Mouse (Mus musculus): ENCODE data around the gene Gla. TPM values are rescaled to one million over a fixed set of nuclear protein-coding genes. Genes with fewer than 3 reads are reported as not detected.

Gla gene
- 0.05 and 0.08 TPM in 2 replicates for polyA plus RNA-seq (2012)

GRCm38 (mm10) chrX:134600659-134601379 lies at the start of gene Gla, which contains the start of gene Hnrnph2:
TSS of gene Gla (minus strand) at chrX:134601125.
TSS of gene Hnrnph2 (plus strand) at chrX:134601179.
- TF ChIP-seq GATA1 (IDR thresholded peaks at IDR 0.05; ENCODE audit: low read length), result peak; percentile 40
- no peak for TF ChIP-seq TAL1 (IDR thresholded peaks at IDR 0.05; ENCODE audit: low read length)
- peaks cover 23% of the 10 kb centered on the region for H3K4me1 ChIP-seq (ENCODE audit: control insufficient read depth)
- peak within 1 kb of the TSS; percentile 81 for H3K4me3 ChIP-seq (replicated peaks)
- H3K27me3 ChIP-seq (ENCODE audit: control insufficient read depth), result 0 out of 2 replicates have a peak, but pooled peaks cover 2% of the 10 kb centered on the region
- peaks cover 23% of the 10 kb centered on the region for H3K36me3 ChIP-seq (ENCODE audit: control insufficient read depth)
- 0 out of 2 replicates have a peak, but pooled peaks cover 2% of the 10 kb centered on the region for H3K9me3 ChIP-seq (ENCODE audit: control insufficient read depth, low read length)

DNA sequence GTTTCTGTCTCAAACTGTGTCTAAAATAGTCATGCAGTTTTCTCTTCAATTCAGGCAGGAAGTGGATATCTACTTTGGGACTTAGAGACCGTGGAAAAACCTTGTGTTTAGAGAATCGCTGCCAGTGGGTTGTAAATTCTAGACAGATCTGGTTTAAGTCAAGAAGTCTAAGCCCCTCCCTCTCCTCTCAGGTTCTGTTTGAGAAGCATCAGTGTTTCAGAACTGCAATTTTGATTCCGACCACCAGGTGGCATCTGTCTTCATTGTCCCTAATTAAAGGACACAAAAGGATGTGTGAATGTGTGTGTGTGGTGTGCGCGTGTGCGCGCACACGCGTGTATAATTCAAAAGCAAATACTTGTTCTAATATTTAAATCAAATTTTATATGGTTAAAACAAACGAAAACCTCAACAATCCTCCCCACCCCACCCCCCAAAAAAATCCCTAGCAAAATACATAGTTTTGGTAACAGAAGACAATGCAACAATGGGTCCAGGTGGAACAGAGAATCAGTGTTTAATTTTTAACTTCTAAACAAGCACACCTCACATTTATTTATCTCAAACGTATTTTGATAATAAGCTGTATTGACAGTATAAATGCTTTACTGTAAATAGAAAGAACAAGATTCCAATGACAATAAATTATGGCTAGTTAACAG lies 47.2 kb upstream of the Gla start:
- Histone ChIP-seq H3K27me3 (ENCODE audit: control insufficient read depth) (no peaks in the 10 kb centered on the region), H3K36me3 (ENCODE audit: control insufficient read depth) (no peaks in the 10 kb centered on the region), H3K4me1 (ENCODE audit: control insufficient read depth) (no peaks in the 10 kb centered on the region), H3K9me3 (ENCODE audit: control insufficient read depth, low read length) (no peaks in the 10 kb centered on the region), H3K4me3 (replicated peaks) (no peak overlapping the region)
- no peak for TF ChIP-seq TAL1 (IDR thresholded peaks at IDR 0.05; ENCODE audit: low read length)
- TF ChIP-seq GATA1 (IDR thresholded peaks at IDR 0.05; ENCODE audit: low read length), result no peak

GRCm38 (mm10) chrX:134647421-134647820 lies 46.5 kb upstream of the Gla start:
- Histone ChIP-seq H3K36me3 (ENCODE audit: control insufficient read depth) (no peaks in the 10 kb centered on the region), H3K4me1 (ENCODE audit: control insufficient read depth) (no peaks in the 10 kb centered on the region), H3K9me3 (ENCODE audit: control insufficient read depth, low read length) (no peaks in the 10 kb centered on the region), H3K4me3 (replicated peaks) (no peak overlapping the region), H3K27me3 (ENCODE audit: control insufficient read depth) (no peaks in the 10 kb centered on the region)
- no peak for TF ChIP-seq TAL1 (IDR thresholded peaks at IDR 0.05; ENCODE audit: low read length)

GRCm38 (mm10) chrX:134646338-134646737 lies 45.4 kb upstream of the Gla start:
- H3K4me1 ChIP-seq (ENCODE audit: control insufficient read depth), result no peaks in the 10 kb centered on the region
- no peak for TF ChIP-seq TAL1 (IDR thresholded peaks at IDR 0.05; ENCODE audit: low read length)
- no peak for TF ChIP-seq GATA1 (IDR thresholded peaks at IDR 0.05; ENCODE audit: low read length)
- no peaks in the 10 kb centered on the region for H3K27me3 ChIP-seq (ENCODE audit: control insufficient read depth)
- H3K4me3 ChIP-seq (replicated peaks), result no peak overlapping the region
- no peaks in the 10 kb centered on the region for H3K36me3 ChIP-seq (ENCODE audit: control insufficient read depth)
- no peaks in the 10 kb centered on the region for H3K9me3 ChIP-seq (ENCODE audit: control insufficient read depth, low read length)

DNA sequence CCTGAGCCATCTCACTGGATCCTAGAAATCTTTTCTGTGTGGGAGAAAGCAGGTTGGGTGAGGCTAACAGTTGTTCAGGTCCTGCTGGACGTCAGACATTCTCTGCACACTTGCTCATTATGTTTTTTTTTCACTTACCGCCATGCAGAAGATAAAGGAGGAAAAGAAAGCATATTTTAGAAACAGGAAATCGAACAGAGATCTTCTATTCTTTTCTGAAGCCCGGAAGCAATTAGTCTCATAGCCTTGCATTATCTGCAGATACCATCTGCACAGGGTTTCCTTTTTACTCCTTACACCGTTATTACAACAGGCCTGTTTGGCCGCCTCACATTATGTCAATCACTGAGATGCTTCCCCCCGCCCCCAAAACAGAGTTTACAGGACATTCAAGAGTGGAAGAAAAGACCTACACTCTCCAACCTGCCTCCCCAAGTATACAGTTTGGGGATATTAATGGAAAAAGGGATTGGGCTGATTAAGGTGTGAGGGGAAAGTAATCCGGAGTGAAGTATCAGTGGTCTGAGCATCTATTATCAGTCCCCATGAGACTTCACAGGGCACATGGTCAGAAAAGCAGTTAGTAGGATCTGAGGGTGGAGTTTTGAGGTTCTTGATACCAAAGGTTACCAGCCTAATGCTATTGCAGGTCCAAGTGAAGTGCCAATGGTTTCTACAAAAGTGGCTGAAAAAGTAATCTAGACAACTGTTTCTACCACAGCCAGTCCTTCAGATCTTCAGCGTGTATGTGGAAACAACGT lies 40.3 kb upstream of the Gla start:
- no peaks in the 10 kb centered on the region for H3K9me3 ChIP-seq (ENCODE audit: control insufficient read depth, low read length)
- no peaks in the 10 kb centered on the region for H3K36me3 ChIP-seq (ENCODE audit: control insufficient read depth)
- no peaks in the 10 kb centered on the region for H3K4me1 ChIP-seq (ENCODE audit: control insufficient read depth)
- no peak for TF ChIP-seq GATA1 (IDR thresholded peaks at IDR 0.05; ENCODE audit: low read length)
- no peak for TF ChIP-seq TAL1 (IDR thresholded peaks at IDR 0.05; ENCODE audit: low read length)
- no peaks in the 10 kb centered on the region for H3K27me3 ChIP-seq (ENCODE audit: control insufficient read depth)
- no peak overlapping the region for H3K4me3 ChIP-seq (replicated peaks)

- Histone ChIP-seq H3K9me3 (ENCODE audit: control insufficient read depth, low read length) (no peaks in the 10 kb centered on the region), H3K4me3 (replicated peaks) (no peak overlapping the region), H3K4me1 (ENCODE audit: control insufficient read depth) (no peaks in the 10 kb centered on the region), H3K36me3 (ENCODE audit: control insufficient read depth) (no peaks in the 10 kb centered on the region), H3K27me3 (ENCODE audit: control insufficient read depth) (no peaks in the 10 kb centered on the region)
- TF ChIP-seq TAL1 (IDR thresholded peaks at IDR 0.05; ENCODE audit: low read length), result no peak
- TF ChIP-seq GATA1 (IDR thresholded peaks at IDR 0.05; ENCODE audit: low read length), result no peak
Observed at GRCm38 (mm10) chrX:134635860-134636259, 34.9 kb upstream of the Gla start.

DNA sequence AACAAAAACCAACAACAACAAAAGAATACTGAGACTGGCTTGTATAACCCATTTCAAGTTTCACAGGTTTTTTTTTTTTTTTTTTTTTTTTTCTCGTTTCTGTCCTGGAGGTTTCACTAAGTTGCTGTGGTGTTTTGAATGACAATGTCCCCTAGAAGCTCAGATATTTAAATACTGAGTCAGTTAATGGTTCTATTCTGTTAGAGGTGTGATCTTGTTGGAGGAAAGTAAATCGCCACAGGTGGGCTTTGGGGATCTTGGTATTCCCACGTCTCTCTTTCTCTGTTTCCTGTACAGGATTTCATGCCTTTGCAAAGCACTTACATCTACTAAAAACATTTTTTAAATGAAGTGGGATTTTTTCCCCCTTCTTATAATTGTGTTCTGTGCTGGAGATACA lies 34.2 kb upstream of the Gla start:
- Histone ChIP-seq H3K9me3 (ENCODE audit: control insufficient read depth, low read length) (no peaks in the 10 kb centered on the region), H3K27me3 (ENCODE audit: control insufficient read depth) (no peaks in the 10 kb centered on the region), H3K36me3 (ENCODE audit: control insufficient read depth) (no peaks in the 10 kb centered on the region), H3K4me3 (replicated peaks) (no peak overlapping the region), H3K4me1 (ENCODE audit: control insufficient read depth) (no peaks in the 10 kb centered on the region)
- TF ChIP-seq GATA1 (IDR thresholded peaks at IDR 0.05; ENCODE audit: low read length), result no peak
- no peak for TF ChIP-seq TAL1 (IDR thresholded peaks at IDR 0.05; ENCODE audit: low read length)

- no peak for TF ChIP-seq TAL1 (IDR thresholded peaks at IDR 0.05; ENCODE audit: low read length)
- no peak for TF ChIP-seq GATA1 (IDR thresholded peaks at IDR 0.05; ENCODE audit: low read length)
- Histone ChIP-seq H3K4me1 (ENCODE audit: control insufficient read depth) (no peaks in the 10 kb centered on the region), H3K4me3 (replicated peaks) (no peak overlapping the region), H3K9me3 (ENCODE audit: control insufficient read depth, low read length) (no peaks in the 10 kb centered on the region), H3K36me3 (ENCODE audit: control insufficient read depth) (no peaks in the 10 kb centered on the region), H3K27me3 (ENCODE audit: control insufficient read depth) (no peaks in the 10 kb centered on the region)
Observed at GRCm38 (mm10) chrX:134632710-134633109, 31.8 kb upstream of the Gla start.

GRCm38 (mm10) chrX:134628200-134628599 lies 27.3 kb upstream of the Gla start:
- Histone ChIP-seq H3K9me3 (ENCODE audit: control insufficient read depth, low read length) (no peaks in the 10 kb centered on the region), H3K27me3 (ENCODE audit: control insufficient read depth) (no peaks in the 10 kb centered on the region), H3K4me3 (replicated peaks) (no peak overlapping the region), H3K4me1 (ENCODE audit: control insufficient read depth) (no peaks in the 10 kb centered on the region), H3K36me3 (ENCODE audit: control insufficient read depth) (no peaks in the 10 kb centered on the region)
- no peak for TF ChIP-seq GATA1 (IDR thresholded peaks at IDR 0.05; ENCODE audit: low read length)
- TF ChIP-seq TAL1 (IDR thresholded peaks at IDR 0.05; ENCODE audit: low read length), result no peak

Data from erythroblast, embryonic 14.5 days (primary cell).